Mouse (Mus musculus) ES-Bruce4 (cell line): ENCODE results near the gene Pla2g2d.

ENCODE experiments used
- CTCF ChIP-seq: IDR thresholded peaks from one replicate; pipeline ENCODE4 v1.8.1; 2011; ENCODE audit warnings: low read depth, low read length
- EP300 ChIP-seq: IDR thresholded peaks from 2 replicates; pipeline ENCODE4 v1.6.1; 2011; ENCODE audit warnings: low read depth, low read length; ENCODE audit not compliant: insufficient read depth

DNA sequence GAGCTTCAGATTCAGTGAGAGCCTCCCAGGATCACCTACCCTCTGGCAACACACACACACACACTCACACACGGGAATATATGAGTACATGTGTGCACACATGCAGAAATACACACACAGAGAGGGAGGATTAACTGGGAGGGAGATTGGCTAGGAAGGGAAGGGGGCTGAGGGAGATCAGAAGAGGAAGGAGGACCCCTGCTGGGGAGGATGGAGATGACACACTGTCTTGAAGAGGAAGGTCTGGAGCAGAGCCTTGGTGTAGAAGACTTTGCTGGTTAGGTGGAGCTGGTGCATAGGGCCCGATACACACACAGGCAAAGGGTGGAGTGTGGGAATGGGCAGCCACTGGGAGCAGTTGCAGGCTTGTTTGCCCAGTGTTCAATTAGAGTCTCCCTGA is 17.7 kb downstream of the Pla2g2d start:
- TF ChIP-seq CTCF (peak; percentile 73), EP300 (no peak)
